Mouse (Mus musculus): ENCODE results near the gene Pck1. TPM values are rescaled to one million over a fixed set of nuclear protein-coding genes. Genes with fewer than 3 reads are reported as not detected.

The Pck1 gene
- polyA plus RNA-seq, 1 experiment, result 871 TPM

GRCm38 (mm10) chr2:173179046-173179445, 26.2 kb downstream of the Pck1 start:
- no peak for DNase-seq
- WGBS, result 85% methylated on average over 7 of the region's 7 CpGs
- H3K36me3 ChIP-seq (ENCODE audit: control insufficient read depth, insufficient read depth, low read length), result no peaks in the 10 kb centered on the region
- H3K4me1 ChIP-seq (ENCODE audit: control insufficient read depth, insufficient read depth, low read length), result peaks cover 25% of the 10 kb centered on the region
- H3K27ac ChIP-seq (ENCODE audit: insufficient read depth, low read depth, low read length), result no peak overlapping the region
- no peaks in the 10 kb centered on the region for H3K27me3 ChIP-seq (replicated peaks; ENCODE audit: control insufficient read depth, insufficient read depth, low read length)
- TF ChIP-seq POLR2A (IDR thresholded peaks at IDR 0.05; ENCODE audit: low read depth, low read length) (no peak), CTCF (conservative IDR thresholded peaks at IDR 0.05; ENCODE audit: insufficient read depth, insufficient read length, low read depth, low read length) (no peak)
- H3K4me3 ChIP-seq (ENCODE audit: insufficient read depth, low read depth, low read length), result no peak overlapping the region

- H3K27me3 ChIP-seq (replicated peaks; ENCODE audit: control insufficient read depth, insufficient read depth, low read length), result no peaks in the 10 kb centered on the region
- DNase-seq, result no peak
- no peak overlapping the region for H3K27ac ChIP-seq (ENCODE audit: insufficient read depth, low read depth, low read length)
- H3K4me1 ChIP-seq (ENCODE audit: control insufficient read depth, insufficient read depth, low read length), result peaks cover 22% of the 10 kb centered on the region
- WGBS, result 87% methylated on average over 4 of the region's 4 CpGs
- H3K36me3 ChIP-seq (ENCODE audit: control insufficient read depth, insufficient read depth, low read length), result no peaks in the 10 kb centered on the region
- TF ChIP-seq CTCF (conservative IDR thresholded peaks at IDR 0.05; ENCODE audit: insufficient read depth, insufficient read length, low read depth, low read length), result no peak
- TF ChIP-seq POLR2A (IDR thresholded peaks at IDR 0.05; ENCODE audit: low read depth, low read length), result no peak
- H3K4me3 ChIP-seq (ENCODE audit: insufficient read depth, low read depth, low read length), result no peak overlapping the region
Measured at GRCm38 (mm10) chr2:173180026-173180425, 27.2 kb downstream of the Pck1 start.

GRCm38 (mm10) chr2:173180721-173181388, 28.0 kb downstream of the Pck1 start:
- Histone ChIP-seq H3K4me3 (ENCODE audit: insufficient read depth, low read depth, low read length) (no peak overlapping the region), H3K4me1 (ENCODE audit: control insufficient read depth, insufficient read depth, low read length) (peaks cover 22% of the 10 kb centered on the region), H3K36me3 (ENCODE audit: control insufficient read depth, insufficient read depth, low read length) (no peaks in the 10 kb centered on the region), H3K27ac (ENCODE audit: insufficient read depth, low read depth, low read length) (no peak overlapping the region), H3K27me3 (replicated peaks; ENCODE audit: control insufficient read depth, insufficient read depth, low read length) (no peaks in the 10 kb centered on the region)
- DNase-seq, result peak; percentile 60
- WGBS, result 67% methylated on average over 11 of the region's 11 CpGs
- TF ChIP-seq POLR2A (IDR thresholded peaks at IDR 0.05; ENCODE audit: low read depth, low read length) (no peak), CTCF (conservative IDR thresholded peaks at IDR 0.05; ENCODE audit: insufficient read depth, insufficient read length, low read depth, low read length) (no peak)

GRCm38 (mm10) chr2:173181486-173181885, 28.6 kb downstream of the Pck1 start:
- Histone ChIP-seq H3K27ac (ENCODE audit: insufficient read depth, low read depth, low read length) (no peak overlapping the region), H3K27me3 (replicated peaks; ENCODE audit: control insufficient read depth, insufficient read depth, low read length) (no peaks in the 10 kb centered on the region), H3K36me3 (ENCODE audit: control insufficient read depth, insufficient read depth, low read length) (no peaks in the 10 kb centered on the region), H3K4me3 (ENCODE audit: insufficient read depth, low read depth, low read length) (no peak overlapping the region), H3K4me1 (ENCODE audit: control insufficient read depth, insufficient read depth, low read length) (peaks cover 22% of the 10 kb centered on the region)
- TF ChIP-seq CTCF (conservative IDR thresholded peaks at IDR 0.05; ENCODE audit: insufficient read depth, insufficient read length, low read depth, low read length) (no peak), POLR2A (IDR thresholded peaks at IDR 0.05; ENCODE audit: low read depth, low read length) (no peak)
- 46% methylated on average over 5 of the region's 5 CpGs for WGBS
- DNase-seq, result no peak

- DNase-seq, result peak; percentile 87
- H3K27ac ChIP-seq (ENCODE audit: insufficient read depth, low read depth, low read length), result peak overlapping the region; percentile 67; the same call in 1 of the 2 replicates
- H3K4me3 ChIP-seq (ENCODE audit: insufficient read depth, low read depth, low read length), result no peak overlapping the region
- no peaks in the 10 kb centered on the region for H3K27me3 ChIP-seq (replicated peaks; ENCODE audit: control insufficient read depth, insufficient read depth, low read length)
- peaks cover 22% of the 10 kb centered on the region for H3K4me1 ChIP-seq (ENCODE audit: control insufficient read depth, insufficient read depth, low read length)
- H3K36me3 ChIP-seq (ENCODE audit: control insufficient read depth, insufficient read depth, low read length), result no peaks in the 10 kb centered on the region
- TF ChIP-seq CTCF (conservative IDR thresholded peaks at IDR 0.05; ENCODE audit: insufficient read depth, insufficient read length, low read depth, low read length) (no peak), POLR2A (IDR thresholded peaks at IDR 0.05; ENCODE audit: low read depth, low read length) (no peak)
- 63% methylated on average over 7 of the region's 7 CpGs for WGBS
Measured at GRCm38 (mm10) chr2:173181901-173182300, 29.1 kb downstream of the Pck1 start.

- Histone ChIP-seq H3K36me3 (ENCODE audit: control insufficient read depth, insufficient read depth, low read length) (no peaks in the 10 kb centered on the region), H3K27ac (ENCODE audit: insufficient read depth, low read depth, low read length) (no peak overlapping the region), H3K4me1 (ENCODE audit: control insufficient read depth, insufficient read depth, low read length) (peaks cover 17% of the 10 kb centered on the region), H3K4me3 (ENCODE audit: insufficient read depth, low read depth, low read length) (no peak overlapping the region), H3K27me3 (replicated peaks; ENCODE audit: control insufficient read depth, insufficient read depth, low read length) (no peaks in the 10 kb centered on the region)
- WGBS, result 74% methylated on average over 7 of the region's 7 CpGs
- DNase-seq, result peak; percentile 5
- TF ChIP-seq CTCF (conservative IDR thresholded peaks at IDR 0.05; ENCODE audit: insufficient read depth, insufficient read length, low read depth, low read length) (no peak), POLR2A (IDR thresholded peaks at IDR 0.05; ENCODE audit: low read depth, low read length) (no peak)
Measured at GRCm38 (mm10) chr2:173182796-173183195, 29.9 kb downstream of the Pck1 start.

GRCm38 (mm10) chr2:173183311-173183710, 30.5 kb downstream of the Pck1 start:
- H3K4me1 ChIP-seq (ENCODE audit: control insufficient read depth, insufficient read depth, low read length), result peaks cover 14% of the 10 kb centered on the region; the same call in 1 of the 2 replicates
- no peak overlapping the region for H3K4me3 ChIP-seq (ENCODE audit: insufficient read depth, low read depth, low read length)
- TF ChIP-seq POLR2A (IDR thresholded peaks at IDR 0.05; ENCODE audit: low read depth, low read length) (no peak), CTCF (conservative IDR thresholded peaks at IDR 0.05; ENCODE audit: insufficient read depth, insufficient read length, low read depth, low read length) (no peak)
- no peaks in the 10 kb centered on the region for H3K36me3 ChIP-seq (ENCODE audit: control insufficient read depth, insufficient read depth, low read length)
- no peaks in the 10 kb centered on the region for H3K27me3 ChIP-seq (replicated peaks; ENCODE audit: control insufficient read depth, insufficient read depth, low read length)
- no peak overlapping the region for H3K27ac ChIP-seq (ENCODE audit: insufficient read depth, low read depth, low read length)
- WGBS, result 91% methylated on average over 10 of the region's 10 CpGs
- DNase-seq, result no peak

All from kidney, adult 2 months (tissue).